Mouse (Mus musculus): ENCODE data around the gene Gbp8. TPM values are rescaled to one million over a fixed set of nuclear protein-coding genes. Genes with fewer than 3 reads are reported as not detected.

Gene Gbp8
- polyA plus RNA-seq, 1 experiment, result 78.9 TPM

DNA sequence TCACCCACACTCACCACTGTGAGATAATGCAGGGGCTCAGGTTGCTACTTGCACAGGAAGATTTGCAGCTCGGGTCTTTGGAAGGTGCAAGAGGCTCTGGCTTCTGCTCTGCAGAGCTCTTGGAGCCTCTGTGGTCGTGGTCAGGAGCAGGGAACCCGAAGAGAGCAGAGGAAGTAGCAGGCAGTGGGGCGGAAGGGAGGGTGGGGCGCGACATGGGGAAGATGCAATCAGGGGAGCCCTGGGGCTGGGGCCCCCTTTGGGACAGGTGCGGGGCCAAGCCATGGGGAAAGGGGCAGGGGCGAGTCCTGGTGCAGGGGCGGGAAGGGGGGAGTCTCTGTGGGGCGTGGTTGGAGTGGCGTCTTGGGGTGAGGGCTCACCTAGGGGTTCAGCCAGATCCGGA, 156.8 kb downstream of the Gbp8 start, which contains the start of gene Abcg3:
Gene Abcg3, minus strand, starts transcription at position 184 of the 400 bp plus-strand sequence.
- DNase-seq, result peak; percentile 79
- H3K27me3 ChIP-seq (ENCODE audit: control insufficient read depth, insufficient read depth, low read length), result no peaks in the 10 kb centered on the region
- peak within 1 kb of the TSS; percentile 63 for H3K4me3 ChIP-seq (ENCODE audit: control insufficient read depth, insufficient read depth, low read length)
- TF ChIP-seq POLR2A (IDR thresholded peaks at IDR 0.05; ENCODE audit: control insufficient read depth, extremely low read depth, insufficient read depth, low read length, poor library complexity) (peak; percentile 85), CTCF (IDR thresholded peaks at IDR 0.05; ENCODE audit: borderline replicate concordance, control insufficient read depth, extremely low read depth, insufficient read depth, low read length, poor library complexity) (peak; percentile 30; the same call in 1 of the 2 replicates)
- WGBS, result 2% methylated on average over 12 of the region's 12 CpGs
- peaks cover 2% of the 10 kb centered on the region; the same call in 1 of the 2 replicates for H3K36me3 ChIP-seq (ENCODE audit: control insufficient read depth, insufficient read depth, low read length)
- peaks cover 27% of the 10 kb centered on the region for H3K4me1 ChIP-seq (replicated peaks; ENCODE audit: control insufficient read depth, insufficient read depth, low read length)
- H3K27ac ChIP-seq (ENCODE audit: control insufficient read depth, insufficient read depth, low read length), result peak within 1 kb of the TSS; percentile 94

DNA sequence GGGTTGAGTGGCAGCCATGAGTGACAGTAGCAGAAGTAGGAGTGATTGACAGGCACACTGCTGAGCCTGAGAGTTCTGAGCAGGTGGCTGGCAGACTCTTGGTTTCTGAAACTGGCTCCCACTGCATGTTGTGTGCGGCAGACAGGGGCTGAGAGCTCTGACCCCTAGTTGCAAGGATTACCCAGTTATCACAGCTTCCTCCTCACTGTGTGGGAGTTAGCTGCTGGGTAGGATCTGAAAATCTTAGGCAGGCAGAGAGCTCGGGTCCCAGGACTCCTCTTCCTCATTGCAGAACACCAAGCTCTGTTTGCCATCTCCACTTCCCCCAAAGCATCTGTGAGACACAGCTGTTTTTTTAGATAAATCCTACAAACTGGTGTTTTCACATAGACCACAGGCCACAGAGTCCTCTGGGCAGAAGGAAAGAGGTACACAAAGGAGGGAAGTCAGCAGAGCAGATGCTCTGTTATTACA, 160.3 kb downstream of the Gbp8 start:
- Histone ChIP-seq H3K27ac (ENCODE audit: control insufficient read depth, insufficient read depth, low read length) (peak overlapping the region; percentile 73), H3K36me3 (ENCODE audit: control insufficient read depth, insufficient read depth, low read length) (peaks cover 32% of the 10 kb centered on the region), H3K4me1 (replicated peaks; ENCODE audit: control insufficient read depth, insufficient read depth, low read length) (peaks cover 21% of the 10 kb centered on the region), H3K4me3 (ENCODE audit: control insufficient read depth, insufficient read depth, low read length) (no peak overlapping the region), H3K27me3 (ENCODE audit: control insufficient read depth, insufficient read depth, low read length) (no peaks in the 10 kb centered on the region)
- WGBS, result 9% methylated on average over 2 of the region's 2 CpGs
- no peak for TF ChIP-seq CTCF (IDR thresholded peaks at IDR 0.05; ENCODE audit: borderline replicate concordance, control insufficient read depth, extremely low read depth, insufficient read depth, low read length, poor library complexity)
- TF ChIP-seq POLR2A (IDR thresholded peaks at IDR 0.05; ENCODE audit: control insufficient read depth, extremely low read depth, insufficient read depth, low read length, poor library complexity), result no peak
- DNase-seq, result peak; percentile 46

Other genes with a start within 250 kb of the Gbp8 start
- 13.4 and 17.2 TPM in 2 replicates for gene Abcg3, start 156.8 kb downstream of the Gbp8 start, polyA plus RNA-seq (2012; rRNA removed)
- gene Gbp9, start within 50 bp of the Gbp8 start, polyA plus RNA-seq (2012; rRNA removed), result 19.9 and 20.6 TPM in 2 replicates
- gene Gbp4, start within 50 bp of the Gbp8 start, polyA plus RNA-seq (2012; rRNA removed), result 126 and 130 TPM in 2 replicates
- gene Gbp10, start 100.0 kb upstream of the Gbp8 start, polyA plus RNA-seq (2012; rRNA removed), result 5.1 and 5.9 TPM in 2 replicates
- 7.9 and 8.4 TPM in 2 replicates for gene Gm43302, start 154.2 kb upstream of the Gbp8 start, polyA plus RNA-seq (2012; rRNA removed)
- gene Gbp6, start 154.2 kb upstream of the Gbp8 start, polyA plus RNA-seq (2012; rRNA removed), result 19.5 and 20.7 TPM in 2 replicates